Mouse (Mus musculus): ENCODE data around the gene Gnai2. TPM values are rescaled to one million over a fixed set of nuclear protein-coding genes. Genes with fewer than 3 reads are reported as not detected.

Gene Gnai2
- polyA plus RNA-seq, 1 experiment from 2014 or later, result 358 TPM

DNA sequence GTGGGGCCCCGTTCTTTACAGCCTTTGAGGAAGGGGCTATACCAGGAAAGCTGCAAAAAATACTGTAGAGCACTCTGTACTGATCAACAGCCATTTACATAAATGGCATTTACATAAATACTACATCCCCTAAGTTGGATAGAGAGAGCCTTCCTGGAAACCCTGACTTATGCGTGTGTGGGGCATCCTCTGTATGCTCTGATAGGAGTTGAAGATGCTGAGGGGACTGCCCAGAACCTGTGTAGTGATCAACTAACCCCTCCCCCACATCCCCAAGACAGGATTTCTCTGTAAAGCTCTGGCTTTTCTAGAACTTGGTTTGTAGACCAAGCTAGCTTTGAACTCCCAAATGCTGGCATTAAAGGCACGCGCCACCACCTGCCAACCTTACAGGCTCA, 25.7 kb downstream of the Gnai2 start:
- Histone ChIP-seq H3K4me2 (ENCODE audit: low read depth, severe bottlenecking) (no peak overlapping the region), H3K36me3 (ENCODE audit: control insufficient read depth, insufficient read depth, low read length) (peaks cover 3% of the 10 kb centered on the region), H3K4me1 (ENCODE audit: control insufficient read depth, insufficient read depth, low read length) (peaks cover 73% of the 10 kb centered on the region), H3K27ac (replicated peaks; ENCODE audit: low read depth, low read length) (peak overlapping the region; percentile 56; the same call in 1 of the 2 replicates), H3K9me3 (ENCODE audit: control insufficient read depth, low read length) (no peaks in the 10 kb centered on the region), H3K9ac (ENCODE audit: low read length) (no peak overlapping the region), H3K4me3 (ENCODE audit: low read depth, low read length) (no peak overlapping the region), H3K27me3 (ENCODE audit: control insufficient read depth, insufficient read depth, low read length) (no peaks in the 10 kb centered on the region)
- WGBS, result 67% methylated on average over 4 of the region's 4 CpGs
- DNase-seq (ENCODE audit: low spot score) (no peak), ATAC-seq (ENCODE audit: insufficient number of reproducible peaks, low FRiP score, low TSS enrichment, low read depth) (no peak)

DNA sequence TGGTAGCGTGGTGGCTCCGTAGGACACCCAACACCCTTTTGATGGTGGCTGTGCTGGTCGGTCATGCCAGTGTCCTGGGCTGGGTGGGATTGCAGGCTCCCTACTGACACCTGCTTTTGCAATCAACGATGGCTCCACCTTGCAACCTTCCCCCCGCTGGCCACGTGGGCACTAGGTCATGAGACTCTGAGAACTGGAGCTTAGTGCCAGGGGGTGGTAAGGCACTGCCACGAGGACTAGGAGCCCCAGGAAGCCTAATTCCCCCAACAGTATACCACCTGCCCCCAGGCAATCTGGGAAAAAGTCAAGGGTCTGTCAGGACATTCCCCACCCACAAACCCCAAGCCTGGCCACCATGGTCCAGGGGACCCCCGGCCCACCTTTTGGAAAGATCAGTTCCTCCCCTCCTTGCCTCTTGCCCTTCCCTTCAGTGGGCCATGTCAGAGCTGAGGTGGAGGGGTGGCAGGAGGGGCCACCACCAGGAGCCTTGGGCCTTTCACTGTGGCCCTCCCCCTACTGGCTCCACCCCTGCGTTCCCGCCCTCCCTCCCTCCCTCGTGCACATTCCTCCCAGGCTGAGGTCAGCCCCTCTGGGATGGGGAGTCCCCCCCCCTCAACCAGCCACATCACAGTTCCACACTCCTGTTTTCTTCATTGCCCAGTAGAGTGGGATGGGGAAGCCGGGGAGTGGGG, 26.3 kb downstream of the Gnai2 start, which contains the start of gene Sema3b:
Gene Sema3b, minus strand, starts transcription at position 489 of the 692 bp plus-strand sequence.
- Histone ChIP-seq H3K36me3 (ENCODE audit: control insufficient read depth, insufficient read depth, low read length) (no peaks in the 10 kb centered on the region), H3K4me3 (ENCODE audit: low read depth, low read length) (no peak within 1 kb of the TSS), H3K9ac (ENCODE audit: low read length) (0 out of 2 replicates have a peak within 1 kb of the TSS, but pooled peaks have one; percentile 22), H3K4me1 (ENCODE audit: control insufficient read depth, insufficient read depth, low read length) (peaks cover 78% of the 10 kb centered on the region), H3K27me3 (ENCODE audit: control insufficient read depth, insufficient read depth, low read length) (no peaks in the 10 kb centered on the region), H3K27ac (replicated peaks; ENCODE audit: low read depth, low read length) (peak within 1 kb of the TSS; percentile 56; the same call in 1 of the 2 replicates), H3K9me3 (ENCODE audit: control insufficient read depth, low read length) (no peaks in the 10 kb centered on the region), H3K4me2 (ENCODE audit: low read depth, severe bottlenecking) (peak within 1 kb of the TSS; percentile 22; the same call in 1 of the 2 replicates)
- peak; percentile 50 for DNase-seq (ENCODE audit: low spot score)
- ATAC-seq (ENCODE audit: insufficient number of reproducible peaks, low FRiP score, low TSS enrichment, low read depth), result no peak
- WGBS, result 34% methylated on average over 12 of the region's 12 CpGs

DNA sequence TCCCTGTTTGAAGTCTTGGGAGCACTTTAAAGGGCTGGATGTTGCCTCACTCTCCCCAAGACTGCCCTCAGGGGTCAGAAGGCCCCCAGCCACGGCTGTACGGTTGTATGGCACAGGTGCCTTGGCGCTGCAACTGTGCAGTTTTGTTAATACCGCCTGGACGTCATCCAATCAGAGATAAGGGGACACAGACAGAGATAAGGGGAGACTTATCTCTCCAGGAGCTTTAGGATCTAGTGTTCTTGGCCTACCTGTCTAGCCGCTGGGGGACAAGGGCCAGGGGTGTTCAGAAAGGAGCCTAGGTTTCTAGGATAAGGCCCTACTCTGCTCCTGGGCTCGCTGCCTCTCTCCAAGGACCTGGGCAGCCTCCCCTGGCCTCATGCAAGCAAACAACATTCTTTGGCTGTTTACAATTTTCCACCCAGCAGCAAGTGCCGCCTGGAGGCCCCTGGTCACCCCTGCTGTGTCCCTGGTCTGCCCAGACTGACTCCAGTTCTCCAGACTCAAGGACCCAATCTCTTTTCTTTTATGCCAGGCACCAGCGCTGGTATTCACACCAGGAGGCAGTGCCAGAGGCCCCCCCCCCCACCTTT, 27.4 kb downstream of the Gnai2 start:
- no peaks in the 10 kb centered on the region for H3K27me3 ChIP-seq (ENCODE audit: control insufficient read depth, insufficient read depth, low read length)
- 0 out of 2 replicates have a peak overlapping the region, but pooled peaks have one; percentile 31 for H3K27ac ChIP-seq (replicated peaks; ENCODE audit: low read depth, low read length)
- no peaks in the 10 kb centered on the region for H3K36me3 ChIP-seq (ENCODE audit: control insufficient read depth, insufficient read depth, low read length)
- no peak overlapping the region for H3K9ac ChIP-seq (ENCODE audit: low read length)
- H3K4me2 ChIP-seq (ENCODE audit: low read depth, severe bottlenecking), result 0 out of 2 replicates have a peak overlapping the region, but pooled peaks have one; percentile 1
- H3K4me3 ChIP-seq (ENCODE audit: low read depth, low read length), result no peak overlapping the region
- 50% methylated on average over 9 of the region's 9 CpGs for WGBS
- no peaks in the 10 kb centered on the region for H3K9me3 ChIP-seq (ENCODE audit: control insufficient read depth, low read length)
- DNase-seq (ENCODE audit: low spot score) (no peak), ATAC-seq (ENCODE audit: insufficient number of reproducible peaks, low FRiP score, low TSS enrichment, low read depth) (no peak)
- peaks cover 74% of the 10 kb centered on the region for H3K4me1 ChIP-seq (ENCODE audit: control insufficient read depth, insufficient read depth, low read length)

DNA sequence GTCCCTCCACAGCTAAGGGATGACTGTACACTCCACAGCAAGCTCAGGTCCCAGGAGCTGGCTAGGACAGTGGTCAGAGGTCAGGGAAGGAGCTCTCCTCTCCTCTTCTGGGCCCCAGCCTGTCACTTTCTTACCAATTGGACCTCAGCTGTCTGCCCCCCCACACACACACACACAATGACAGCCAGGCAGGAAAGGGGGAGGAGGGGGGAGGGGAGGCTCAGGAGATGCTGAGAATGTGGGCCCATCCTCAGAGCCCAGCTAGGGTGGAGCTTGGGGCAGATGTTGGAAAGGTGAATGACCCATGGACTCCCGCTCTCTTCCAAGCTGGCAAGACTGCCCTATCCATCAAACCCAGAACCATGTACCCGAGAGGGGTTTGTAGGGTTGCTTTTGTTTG, 28.1 kb downstream of the Gnai2 start:
- Histone ChIP-seq H3K9me3 (ENCODE audit: control insufficient read depth, low read length) (no peaks in the 10 kb centered on the region), H3K4me1 (ENCODE audit: control insufficient read depth, insufficient read depth, low read length) (peaks cover 74% of the 10 kb centered on the region), H3K4me3 (ENCODE audit: low read depth, low read length) (peak overlapping the region; percentile 22), H3K27ac (replicated peaks; ENCODE audit: low read depth, low read length) (peak overlapping the region; percentile 72), H3K4me2 (ENCODE audit: low read depth, severe bottlenecking) (peak overlapping the region; percentile 26), H3K9ac (ENCODE audit: low read length) (peak overlapping the region; percentile 27; the same call in 1 of the 2 replicates), H3K36me3 (ENCODE audit: control insufficient read depth, insufficient read depth, low read length) (no peaks in the 10 kb centered on the region), H3K27me3 (ENCODE audit: control insufficient read depth, insufficient read depth, low read length) (no peaks in the 10 kb centered on the region)
- WGBS, result 71% methylated on average over 2 of the region's 2 CpGs
- ATAC-seq (ENCODE audit: insufficient number of reproducible peaks, low FRiP score, low TSS enrichment, low read depth) (no peak), DNase-seq (ENCODE audit: low spot score) (no peak)

DNA sequence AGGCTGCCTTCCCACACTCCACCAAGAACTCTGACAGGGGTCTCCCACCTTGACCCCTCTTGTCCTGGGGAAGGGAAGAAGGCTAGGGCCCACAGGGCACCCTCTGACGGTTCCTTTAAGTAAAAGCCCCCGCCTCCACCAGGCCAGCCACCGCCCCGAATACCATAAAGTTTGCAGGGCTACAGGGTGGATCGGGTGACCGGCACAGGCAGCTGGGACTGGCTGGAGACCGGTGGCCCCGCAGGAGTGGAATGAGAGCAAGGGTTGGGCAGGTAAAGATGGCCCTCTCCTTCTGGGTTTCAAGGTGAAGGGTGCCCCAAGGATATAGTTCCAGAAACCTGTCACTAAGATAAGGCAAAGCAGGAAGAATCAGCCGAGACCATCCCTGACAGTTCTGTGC, 28.6 kb downstream of the Gnai2 start:
- peak overlapping the region; percentile 72 for H3K27ac ChIP-seq (replicated peaks; ENCODE audit: low read depth, low read length)
- peak overlapping the region; percentile 27; the same call in 1 of the 2 replicates for H3K9ac ChIP-seq (ENCODE audit: low read length)
- H3K4me2 ChIP-seq (ENCODE audit: low read depth, severe bottlenecking), result peak overlapping the region; percentile 26
- H3K27me3 ChIP-seq (ENCODE audit: control insufficient read depth, insufficient read depth, low read length), result no peaks in the 10 kb centered on the region
- peak overlapping the region; percentile 22 for H3K4me3 ChIP-seq (ENCODE audit: low read depth, low read length)
- 4% methylated on average over 9 of the region's 9 CpGs for WGBS
- ATAC-seq (ENCODE audit: insufficient number of reproducible peaks, low FRiP score, low TSS enrichment, low read depth) (no peak), DNase-seq (ENCODE audit: low spot score) (peak; percentile 63)
- no peaks in the 10 kb centered on the region for H3K36me3 ChIP-seq (ENCODE audit: control insufficient read depth, insufficient read depth, low read length)
- no peaks in the 10 kb centered on the region for H3K9me3 ChIP-seq (ENCODE audit: control insufficient read depth, low read length)
- H3K4me1 ChIP-seq (ENCODE audit: control insufficient read depth, insufficient read depth, low read length), result peaks cover 69% of the 10 kb centered on the region

DNA sequence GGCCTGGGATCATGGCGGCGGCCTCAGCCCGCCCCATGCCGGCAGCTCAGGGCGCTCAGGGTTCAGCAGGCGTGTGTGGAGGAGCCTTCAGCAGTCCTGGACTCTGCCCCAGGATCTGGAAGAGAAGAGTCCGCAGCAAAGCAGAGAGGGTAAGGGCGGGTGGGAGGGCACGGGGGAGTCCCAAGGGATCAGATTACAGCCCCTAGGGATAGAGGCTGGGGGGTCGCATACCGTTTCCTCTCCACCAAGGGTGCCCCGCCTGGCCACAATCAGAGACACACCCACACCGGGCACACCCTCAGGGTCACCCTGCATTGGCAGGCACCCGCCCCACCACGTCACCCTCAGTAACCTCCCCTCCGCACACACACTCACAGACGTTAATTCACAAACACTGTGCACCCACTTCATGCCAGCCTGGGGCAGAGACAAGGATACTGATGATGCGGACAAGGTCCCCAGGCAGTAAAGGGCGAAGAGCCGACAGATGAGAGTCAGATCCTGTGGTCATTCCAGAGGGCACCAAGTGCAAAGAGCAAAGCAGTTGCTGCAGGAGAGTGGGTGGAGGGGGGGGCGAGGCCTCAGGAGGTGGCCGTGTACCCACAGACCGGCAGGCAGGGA, 30.0 kb downstream of the Gnai2 start:
- Histone ChIP-seq H3K9me3 (ENCODE audit: control insufficient read depth, low read length) (no peaks in the 10 kb centered on the region), H3K9ac (ENCODE audit: low read length) (peak overlapping the region; percentile 49), H3K4me2 (ENCODE audit: low read depth, severe bottlenecking) (peak overlapping the region; percentile 34; the same call in 1 of the 2 replicates), H3K4me1 (ENCODE audit: control insufficient read depth, insufficient read depth, low read length) (peaks cover 65% of the 10 kb centered on the region), H3K4me3 (ENCODE audit: low read depth, low read length) (no peak overlapping the region), H3K36me3 (ENCODE audit: control insufficient read depth, insufficient read depth, low read length) (no peaks in the 10 kb centered on the region), H3K27ac (replicated peaks; ENCODE audit: low read depth, low read length) (no peak overlapping the region; the same call in 1 of the 2 replicates), H3K27me3 (ENCODE audit: control insufficient read depth, insufficient read depth, low read length) (no peaks in the 10 kb centered on the region)
- ATAC-seq (ENCODE audit: insufficient number of reproducible peaks, low FRiP score, low TSS enrichment, low read depth) (no peak), DNase-seq (ENCODE audit: low spot score) (no peak)
- WGBS, result 31% methylated on average over 22 of the region's 23 CpGs

DNA sequence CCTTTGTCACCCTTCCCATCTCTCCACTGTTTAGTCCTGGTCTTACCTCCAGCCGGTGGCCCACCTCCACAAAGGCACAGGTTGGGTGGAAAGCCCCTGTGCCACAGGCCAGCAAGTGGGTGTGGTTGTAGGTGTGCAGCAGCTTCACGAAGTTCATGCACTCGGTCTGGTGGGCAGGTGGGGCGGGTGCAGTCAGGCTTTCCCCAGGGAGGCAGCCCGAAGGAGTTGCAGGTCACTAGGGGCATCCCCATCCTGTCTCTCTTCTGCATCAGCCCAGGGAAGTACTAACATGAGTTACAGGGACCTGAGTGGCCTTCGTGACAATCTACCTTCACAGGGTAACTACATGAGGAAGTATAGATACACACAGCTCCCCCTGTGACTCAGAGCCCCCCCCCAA, 31.9 kb downstream of the Gnai2 start:
- no peak for DNase-seq (ENCODE audit: low spot score)
- no peak overlapping the region for H3K4me2 ChIP-seq (ENCODE audit: low read depth, severe bottlenecking)
- no peak overlapping the region for H3K9ac ChIP-seq (ENCODE audit: low read length)
- no peaks in the 10 kb centered on the region; the same call in 1 of the 2 replicates for H3K36me3 ChIP-seq (ENCODE audit: control insufficient read depth, insufficient read depth, low read length)
- H3K4me1 ChIP-seq (ENCODE audit: control insufficient read depth, insufficient read depth, low read length), result peaks cover 48% of the 10 kb centered on the region
- no peak overlapping the region for H3K4me3 ChIP-seq (ENCODE audit: low read depth, low read length)
- WGBS, result 85% methylated on average over 6 of the region's 6 CpGs
- H3K27ac ChIP-seq (replicated peaks; ENCODE audit: low read depth, low read length), result no peak overlapping the region
- no peak for ATAC-seq (ENCODE audit: insufficient number of reproducible peaks, low FRiP score, low TSS enrichment, low read depth)
- H3K9me3 ChIP-seq (ENCODE audit: control insufficient read depth, low read length), result no peaks in the 10 kb centered on the region
- H3K27me3 ChIP-seq (ENCODE audit: control insufficient read depth, insufficient read depth, low read length), result no peaks in the 10 kb centered on the region

DNA sequence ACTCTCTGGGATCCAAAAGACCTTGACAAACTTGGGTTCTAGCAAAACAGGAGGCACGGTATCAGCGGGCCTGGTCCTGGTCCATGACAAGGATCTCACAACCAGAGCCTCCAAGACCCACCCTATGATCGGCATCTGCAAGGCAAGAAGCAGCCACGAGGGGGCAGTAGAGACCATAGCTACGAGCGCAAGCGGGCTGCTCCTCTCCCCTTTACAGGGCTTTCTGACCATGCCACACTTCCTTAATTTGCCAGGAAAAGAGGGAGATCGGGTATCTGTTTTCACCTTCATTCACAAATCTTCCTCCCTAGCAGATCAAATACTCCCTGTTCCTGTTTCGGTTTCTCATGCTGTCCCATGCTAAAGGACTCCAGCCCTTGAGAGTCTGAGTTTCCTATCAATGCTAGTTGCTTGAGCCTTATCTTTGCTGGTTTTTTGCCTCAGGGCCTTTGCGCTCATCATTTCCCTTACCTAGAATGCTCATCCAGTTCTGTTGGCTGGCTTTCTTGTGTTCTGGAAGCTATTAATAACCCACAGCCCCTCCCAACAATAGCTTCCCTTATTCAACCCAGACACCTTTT, 33.0 kb downstream of the Gnai2 start:
- peak overlapping the region; percentile 30 for H3K9ac ChIP-seq (ENCODE audit: low read length)
- H3K9me3 ChIP-seq (ENCODE audit: control insufficient read depth, low read length), result no peaks in the 10 kb centered on the region
- H3K4me2 ChIP-seq (ENCODE audit: low read depth, severe bottlenecking), result no peak overlapping the region
- no peaks in the 10 kb centered on the region; the same call in 1 of the 2 replicates for H3K36me3 ChIP-seq (ENCODE audit: control insufficient read depth, insufficient read depth, low read length)
- H3K4me3 ChIP-seq (ENCODE audit: low read depth, low read length), result no peak overlapping the region
- no peaks in the 10 kb centered on the region for H3K27me3 ChIP-seq (ENCODE audit: control insufficient read depth, insufficient read depth, low read length)
- DNase-seq (ENCODE audit: low spot score), result peak; percentile 98
- H3K27ac ChIP-seq (replicated peaks; ENCODE audit: low read depth, low read length), result no peak overlapping the region
- H3K4me1 ChIP-seq (ENCODE audit: control insufficient read depth, insufficient read depth, low read length), result peaks cover 37% of the 10 kb centered on the region
- WGBS, result 14% methylated on average over 10 of the region's 10 CpGs
- no peak for ATAC-seq (ENCODE audit: insufficient number of reproducible peaks, low FRiP score, low TSS enrichment, low read depth)
